Mouse (Mus musculus) ES-E14 (cell line): ENCODE measurements around the gene Prph. TPM values are rescaled to one million over a fixed set of nuclear protein-coding genes. Genes with fewer than 3 reads are reported as not detected.

Experiments
- DNase-seq: peaks from one replicate; pipeline ENCODE4 v3.0.0-alpha.2; 2013; ENCODE audit warnings: low read depth, low spot score
- H3K27ac ChIP-seq: 2 replicates; pipeline ENCODE4 v1.5.1; 2012; ENCODE audit warnings: low read depth, mild to moderate bottlenecking, low read length, moderate library complexity, mixed read lengths; ENCODE audit not compliant: poor library complexity, insufficient read depth, severe bottlenecking
- H3K36me3 ChIP-seq: 2 replicates; pipeline ENCODE4 v1.6.1; 2012; ENCODE audit warnings: mild to moderate bottlenecking, low read length, moderate library complexity, mixed read lengths; ENCODE audit not compliant: control insufficient read depth, poor library complexity, insufficient read depth, severe bottlenecking
- H3K4me1 ChIP-seq, 2 experiments: fragments of 150-350 bp in 1 of 2; sonication (generic) in 1 of 2; 2 replicates each; pipeline ENCODE4 v1.6.1; 2012; ENCODE audit warnings: low read length in 2 of 2, mild to moderate bottlenecking in 1 of 2, mixed read lengths in 1 of 2; ENCODE audit not compliant: control insufficient read depth in 2 of 2, insufficient read depth in 2 of 2, poor library complexity in 1 of 2
- H3K4me3 ChIP-seq, 2 experiments: fragments of 150-350 bp in 1 of 2; sonication (generic) in 1 of 2; 2 replicates each; pipeline ENCODE4 v1.5.1; 2012; ENCODE audit warnings: low read length in 2 of 2, low read depth in 1 of 2, mild to moderate bottlenecking in 1 of 2, mixed read lengths in 1 of 2; ENCODE audit not compliant: insufficient read depth in 1 of 2, poor library complexity in 1 of 2, severe bottlenecking in 1 of 2
- H3K9ac ChIP-seq: 2 replicates; pipeline ENCODE4 v1.6.1; 2012; ENCODE audit warnings: low read depth, mild to moderate bottlenecking, low read length, mixed read lengths; ENCODE audit not compliant: poor library complexity, insufficient read depth, severe bottlenecking
- H3K9me3 ChIP-seq: fragments of 150-350 bp; sonication (generic); 2 replicates; pipeline ENCODE4 v1.6.1; 2012; ENCODE audit warnings: low read depth, mild to moderate bottlenecking, low read length; ENCODE audit not compliant: control insufficient read depth, insufficient read depth
- CHD2 ChIP-seq: IDR thresholded peaks from 2 replicates; pipeline ENCODE4 v1.6.1; 2014; ENCODE audit warnings: mild to moderate bottlenecking, low read depth, low read length, inconsistent platforms
- HCFC1 ChIP-seq: IDR thresholded peaks from 2 replicates; pipeline ENCODE4 v1.6.1; 2012; ENCODE audit warnings: low read length, inconsistent platforms, borderline replicate concordance; ENCODE audit not compliant: insufficient read depth
- MAFK ChIP-seq: IDR thresholded peaks from 2 replicates; pipeline ENCODE4 v1.6.1; 2014; ENCODE audit warnings: mild to moderate bottlenecking, low read depth, low read length, inconsistent platforms; ENCODE audit not compliant: insufficient read depth
- ZC3H11A ChIP-seq: IDR thresholded peaks from 2 replicates; pipeline ENCODE4 v1.6.1; 2012; ENCODE audit warnings: low read depth, mild to moderate bottlenecking, inconsistent platforms, low read length, borderline replicate concordance
- ZNF384 ChIP-seq: IDR thresholded peaks from 2 replicates; pipeline ENCODE4 v1.6.1; 2012; ENCODE audit warnings: low read depth, low read length, inconsistent platforms
- in situ Hi-C, 2 experiments: fragments of 600-800 bp; cut with MboI; formaldehyde crosslinking; loops; one replicate each; pipeline ENCODE4 v1.15.1; 2025; ENCODE audit warnings: low sequenced_read_pairs in 2 of 2, inconsistent platforms in 1 of 2; ENCODE audit not compliant: unreplicated experiment in 2 of 2
- total RNA-seq: library from RNA; depleted of rRNA; stranded (reverse); fragments of 300-350 nt; gene quantifications from 2 replicates; pipeline ENCODE4 v1.2.3, GENCODE M21; 2012

Prph gene
- total RNA-seq, 1 experiment: 20.6 TPM

GRCm38 (mm10) chr15:99030585-99031387, 24.2 kb upstream of the Prph start:
- Histone ChIP-seq H3K9me3 (no peaks in the 10 kb centered on the region), H3K9ac (peak overlapping the region; percentile 95), H3K27ac (peak overlapping the region; percentile 93), H3K4me1 (no peaks in the 10 kb centered on the region; a peak in 1 of 4 replicates), H3K36me3 (peaks cover 21% of the 10 kb centered on the region), H3K4me3 (peak overlapping the region; percentile 94)
- in situ Hi-C loops: no loop called here
- no peak for DNase-seq
- no peak for TF ChIP-seq ZNF384
- no peak for TF ChIP-seq CHD2

- Histone ChIP-seq H3K9ac (peak overlapping the region; percentile 95), H3K27ac (no peak overlapping the region)
- no peak for DNase-seq
Measured at GRCm38 (mm10) chr15:99031388-99031675, 23.6 kb upstream of the Prph start.

GRCm38 (mm10) chr15:99032041-99032725, 22.8 kb upstream of the Prph start:
- no peaks in the 10 kb centered on the region for H3K9me3 ChIP-seq
- peaks cover 30% of the 10 kb centered on the region for H3K36me3 ChIP-seq
- no peak for DNase-seq
- no peaks in the 10 kb centered on the region; a peak in 1 of 4 replicates for H3K4me1 ChIP-seq
- in situ Hi-C loops: no loop called here
- H3K9ac ChIP-seq: peak overlapping the region; percentile 63
- H3K4me3 ChIP-seq: peak overlapping the region; percentile 94
- TF ChIP-seq ZC3H11A (no peak), HCFC1 (no peak), CHD2 (no peak), MAFK (no peak), ZNF384 (no peak)
- H3K27ac ChIP-seq: no peak overlapping the region

More at GRCm38 (mm10) chr15:99031388-99031675, 23.6 kb upstream of the Prph start:
- H3K4me1 ChIP-seq: no peaks in the 10 kb centered on the region; a peak in 1 of 4 replicates
- peaks cover 24% of the 10 kb centered on the region for H3K36me3 ChIP-seq
- in situ Hi-C loops: no loop called here
- H3K9me3 ChIP-seq: no peaks in the 10 kb centered on the region
- TF ChIP-seq ZNF384: no peak
- no peak for TF ChIP-seq ZC3H11A
- no peak for TF ChIP-seq MAFK
- no peak for TF ChIP-seq CHD2
- H3K4me3 ChIP-seq: peak overlapping the region; percentile 94

GRCm38 (mm10) chr15:99032726-99033250, 22.2 kb upstream of the Prph start:
- Histone ChIP-seq H3K36me3 (peaks cover 30% of the 10 kb centered on the region), H3K9ac (peak overlapping the region; percentile 63), H3K4me3 (peak overlapping the region; percentile 94), H3K27ac (no peak overlapping the region), H3K9me3 (no peaks in the 10 kb centered on the region), H3K4me1 (no peaks in the 10 kb centered on the region; a peak in 1 of 4 replicates)
- in situ Hi-C loops: no loop called here
- TF ChIP-seq ZNF384: no peak
- TF ChIP-seq ZC3H11A: no peak
- no peak for TF ChIP-seq HCFC1
- TF ChIP-seq MAFK: no peak
- TF ChIP-seq CHD2: no peak
- DNase-seq: no peak
